Mouse (Mus musculus) heart, adult 9 months (tissue): ENCODE results near the gene Gpx1.

ENCODE experiments used
- DNase-seq, 2 experiments: peaks; one replicate each; pipeline ENCODE4 v3.0.0; 2022; ENCODE audit warnings: low spot score in 2 of 2

Gene Gpx1

DNA sequence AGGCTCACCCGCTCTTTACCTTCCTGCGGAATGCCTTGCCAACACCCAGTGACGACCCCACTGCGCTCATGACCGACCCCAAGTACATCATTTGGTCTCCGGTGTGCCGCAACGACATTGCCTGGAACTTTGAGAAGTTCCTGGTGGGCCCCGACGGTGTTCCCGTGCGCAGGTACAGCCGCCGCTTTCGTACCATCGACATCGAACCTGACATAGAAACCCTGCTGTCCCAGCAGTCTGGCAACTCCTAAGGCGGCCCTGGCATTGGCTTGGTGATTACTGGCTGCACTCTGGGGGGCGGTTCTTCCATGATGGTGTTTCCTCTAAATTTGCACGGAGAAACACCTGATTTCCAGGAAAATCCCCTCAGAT, 1.2 kb downstream of the Gpx1 start:
- DNase-seq, result peak; percentile 27 to 32

DNA sequence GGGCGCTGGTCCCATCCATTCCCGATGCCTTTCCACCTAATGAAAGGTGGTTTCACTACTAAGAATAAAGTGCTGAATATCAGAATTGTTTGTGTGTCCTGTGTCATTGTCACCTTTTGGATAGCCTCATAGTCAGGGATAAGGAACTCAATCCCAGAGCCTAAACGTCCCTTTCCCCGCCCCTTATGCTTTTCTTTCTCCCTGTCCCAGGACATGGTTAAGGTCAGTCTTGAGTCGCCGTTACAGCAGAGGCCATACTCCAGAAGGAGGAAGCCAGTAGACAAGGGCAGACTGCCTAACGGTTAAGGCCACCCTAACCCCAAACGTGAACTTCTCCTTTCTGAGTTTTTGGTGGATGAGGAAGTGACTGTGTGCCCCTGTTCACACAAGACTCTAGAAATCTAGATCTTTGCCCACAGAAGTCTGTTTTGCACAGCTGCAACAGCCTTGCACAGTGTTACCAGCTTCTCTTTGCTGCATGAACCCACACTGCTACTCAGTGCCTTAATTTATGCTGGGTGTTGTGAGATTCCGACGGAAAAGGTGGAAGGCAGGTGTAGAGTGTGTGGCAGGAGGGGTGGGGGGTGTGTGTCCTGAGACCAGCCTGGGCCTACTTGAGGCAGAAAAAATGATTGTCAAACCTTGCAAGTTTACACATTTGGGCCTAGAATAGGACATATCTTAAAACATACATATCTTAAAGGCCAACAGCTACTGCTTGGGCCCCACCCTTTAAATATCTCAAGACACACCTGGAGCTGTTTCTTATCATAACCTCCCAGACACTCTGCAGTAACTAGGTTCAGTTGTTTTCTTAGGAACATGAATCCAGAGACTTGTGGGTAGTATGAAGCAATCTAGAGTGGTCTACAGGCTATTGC, 1.8 kb downstream of the Gpx1 start:
- peak; percentile 39 to 55 for DNase-seq

DNA sequence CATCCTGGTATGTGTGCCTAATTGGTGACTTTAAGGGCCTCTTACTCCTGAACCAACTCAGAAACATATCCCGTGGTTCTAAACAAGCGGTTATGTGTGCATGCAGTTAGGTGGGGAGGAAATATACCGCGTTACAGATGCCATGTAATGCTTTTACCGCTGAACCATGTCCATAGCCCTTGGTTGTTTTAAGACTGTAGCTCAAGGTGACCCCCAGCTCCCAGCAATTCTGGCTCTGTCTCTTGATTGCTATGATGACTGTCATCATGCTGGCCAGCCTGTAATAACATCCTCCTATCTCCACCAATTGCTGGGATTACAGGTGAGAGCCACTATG, 2.4 kb downstream of the Gpx1 start:
- no peak for DNase-seq

DNA sequence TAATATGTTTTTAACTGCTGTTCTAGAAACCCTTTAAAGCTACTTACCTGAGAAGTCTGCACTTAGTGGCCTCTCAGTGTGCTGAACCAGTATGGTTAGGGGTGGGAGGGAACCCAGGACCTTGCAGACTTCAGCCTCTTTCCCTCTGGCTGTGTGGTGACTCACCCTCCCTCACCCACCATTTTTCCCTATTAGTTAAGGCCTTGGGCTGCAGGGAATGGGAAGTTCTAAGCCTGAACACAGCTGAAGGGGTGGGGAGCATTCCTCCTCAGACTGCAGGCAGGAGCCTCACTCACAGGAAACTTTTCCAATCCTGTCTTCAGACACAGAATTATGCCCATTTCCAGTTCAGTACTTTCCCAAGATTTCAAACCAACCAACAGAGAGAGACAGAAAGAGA, 3.1 kb downstream of the Gpx1 start:
- DNase-seq, result no peak

DNA sequence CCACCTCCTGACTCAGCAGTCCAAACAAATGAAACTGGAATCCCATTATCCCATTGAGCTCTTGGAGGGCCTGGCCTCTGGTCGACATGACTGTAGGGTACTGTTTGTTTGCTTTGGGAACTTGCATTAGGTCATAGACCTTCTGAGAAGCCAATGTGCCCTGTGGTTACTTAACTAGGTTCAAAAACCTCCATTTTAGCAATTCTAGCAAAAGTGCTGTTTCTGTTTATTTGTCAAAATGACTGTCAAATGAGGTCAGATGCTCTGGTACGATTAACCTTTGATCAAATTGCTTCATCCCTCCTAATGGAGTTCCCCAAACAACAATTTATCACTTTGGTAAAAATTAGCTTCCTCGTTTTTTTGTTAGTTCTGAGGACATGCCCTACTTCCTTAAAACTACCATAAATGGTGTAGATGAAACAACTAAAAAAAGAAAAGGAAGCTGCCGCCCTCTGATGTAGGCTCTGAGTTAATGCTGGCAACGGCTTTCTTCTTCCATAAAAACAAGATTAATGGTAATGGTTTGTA, 3.7 kb downstream of the Gpx1 start:
- peak; percentile 21 to 51 for DNase-seq

DNA sequence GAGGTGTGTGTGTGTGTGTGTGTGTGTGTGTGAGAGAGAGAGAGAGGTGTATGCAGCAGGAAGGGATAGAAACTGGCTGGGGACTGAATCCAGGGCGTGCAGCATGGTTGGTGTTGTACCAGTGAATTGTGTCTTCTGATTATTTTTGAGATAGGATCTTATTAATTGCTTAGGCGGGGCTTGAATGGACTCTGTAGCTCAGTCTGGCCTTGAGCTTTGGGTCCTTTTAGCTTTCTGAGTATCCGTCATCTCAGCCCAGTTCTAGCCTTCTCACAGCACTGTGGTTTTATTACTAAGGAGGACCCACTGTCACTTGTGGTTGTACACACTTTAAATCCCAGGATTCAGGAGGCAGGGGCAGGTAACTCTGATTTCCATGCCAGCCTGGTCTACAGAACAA, 4.6 kb downstream of the Gpx1 start:
- no peak for DNase-seq

DNA sequence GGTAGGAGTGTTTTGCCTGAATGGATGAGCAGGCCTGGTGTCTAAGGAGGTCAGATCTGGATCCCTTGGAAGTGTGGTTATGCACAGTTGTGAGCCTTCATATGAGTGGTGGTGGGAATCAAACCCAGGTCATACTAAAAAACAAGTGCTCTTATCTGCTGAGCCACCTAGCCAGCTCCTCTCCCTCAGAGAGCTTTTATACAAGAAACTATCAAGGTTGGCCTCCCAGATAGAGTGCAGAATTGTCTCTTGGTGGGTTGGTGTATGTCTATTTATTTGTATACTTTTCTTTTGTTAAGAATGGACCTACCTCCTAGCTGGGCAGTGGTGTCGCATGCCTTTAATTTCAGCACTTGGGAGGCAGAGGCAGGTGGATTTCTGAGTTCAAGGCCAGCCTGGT, 5.1 kb downstream of the Gpx1 start:
- DNase-seq, result no peak

DNA sequence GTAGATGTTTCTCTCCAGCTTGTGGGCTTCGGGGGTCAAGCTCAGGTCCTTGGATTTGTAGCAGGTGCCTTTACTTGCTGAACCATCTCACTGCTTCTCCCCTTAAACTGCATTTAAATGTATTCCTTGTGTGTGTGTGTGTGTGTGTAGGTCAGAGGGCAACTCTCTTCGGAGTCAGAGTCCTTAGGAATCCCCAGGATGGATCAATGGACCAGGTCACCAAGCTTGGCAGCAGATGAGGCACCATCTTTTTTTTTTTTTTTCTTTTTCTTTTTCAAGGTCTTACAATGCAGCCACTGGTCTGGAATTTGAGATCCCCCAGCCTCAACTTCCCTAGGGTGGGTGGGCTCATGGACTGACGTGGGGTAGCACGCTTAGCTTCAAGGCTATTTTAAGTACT, 5.8 kb downstream of the Gpx1 start:
- DNase-seq, result no peak

DNA sequence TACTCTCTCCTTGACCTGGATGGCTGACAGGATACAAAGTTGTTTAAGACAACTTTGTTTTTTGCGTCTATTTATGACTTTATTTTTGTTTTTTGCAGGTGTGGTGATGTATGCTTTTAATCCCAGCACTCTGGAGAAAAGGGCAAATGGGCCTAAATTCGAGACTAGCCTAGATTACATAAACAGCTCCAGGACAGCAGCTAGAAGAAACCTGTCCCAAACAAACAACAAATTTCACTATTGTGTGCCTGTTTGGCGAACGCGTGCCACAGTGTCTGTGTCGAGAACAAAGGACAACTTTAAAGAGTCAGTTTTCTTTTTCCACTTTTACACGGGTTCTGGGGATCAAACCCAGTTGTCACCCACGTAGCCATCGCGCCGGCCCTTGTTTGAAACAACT, 8.3 kb downstream of the Gpx1 start:
- no peak for DNase-seq

DNA sequence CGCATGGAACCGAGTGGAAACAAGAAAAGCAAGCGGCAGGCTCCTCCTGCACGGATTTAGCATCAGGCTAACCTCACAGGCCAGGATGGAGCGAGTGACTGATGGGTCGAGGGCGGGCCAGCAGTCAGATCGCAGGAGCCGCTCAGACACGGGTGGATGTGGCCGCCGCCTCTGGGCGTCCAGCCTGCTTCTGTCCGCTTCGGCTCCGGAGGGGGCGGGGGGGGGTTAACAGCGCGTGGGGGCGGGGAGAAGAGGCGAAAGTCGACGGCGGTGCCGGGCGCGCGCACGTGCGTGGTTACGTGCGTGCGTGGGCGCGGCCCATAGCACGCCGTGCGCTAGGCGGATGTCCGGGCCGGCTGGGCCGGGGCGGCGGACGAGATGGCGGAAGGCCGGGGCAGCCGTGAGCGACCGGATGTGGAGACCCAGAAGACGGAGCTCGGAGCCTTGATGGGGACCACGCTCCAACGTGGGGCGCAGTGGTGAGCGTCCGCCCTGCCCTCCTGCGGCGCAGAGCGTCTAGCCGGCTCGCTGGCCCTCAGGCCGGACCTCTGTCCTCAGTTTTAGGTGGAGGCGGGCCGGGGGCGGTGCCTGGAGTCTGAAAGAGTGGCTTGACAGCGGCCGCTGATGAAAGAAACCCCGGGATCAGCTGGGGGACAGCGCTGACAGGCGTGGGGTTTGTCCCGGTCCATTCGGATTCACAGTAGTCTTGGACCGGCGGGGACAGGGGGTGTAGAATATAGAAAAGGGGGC, 9.0 kb downstream of the Gpx1 start, which contains the start of gene Usp4:
Usp4 (plus strand) TSS at position 314 of the 750 bp plus-strand sequence.
- DNase-seq, result peak; percentile 90 to 93

DNA sequence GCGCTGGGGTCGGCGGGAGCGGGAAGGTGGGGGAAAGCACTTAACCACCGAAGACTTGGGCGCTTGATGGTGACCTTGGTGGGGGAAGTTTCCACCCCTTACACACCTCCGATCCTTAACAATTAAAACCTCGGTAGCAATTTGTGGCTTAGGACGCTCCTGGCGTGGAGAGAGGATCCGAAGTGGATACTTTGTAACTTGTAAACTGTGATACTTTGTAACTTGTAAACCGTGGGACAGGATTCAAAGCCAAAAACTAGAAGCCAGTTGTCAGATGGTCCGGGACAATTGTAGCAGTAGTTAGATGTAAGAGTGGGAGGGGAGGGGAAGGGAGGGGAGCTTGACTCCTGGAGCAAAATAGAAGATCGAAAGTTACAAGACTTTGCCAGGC, 9.6 kb downstream of the Gpx1 start:
- DNase-seq, result no peak

DNA sequence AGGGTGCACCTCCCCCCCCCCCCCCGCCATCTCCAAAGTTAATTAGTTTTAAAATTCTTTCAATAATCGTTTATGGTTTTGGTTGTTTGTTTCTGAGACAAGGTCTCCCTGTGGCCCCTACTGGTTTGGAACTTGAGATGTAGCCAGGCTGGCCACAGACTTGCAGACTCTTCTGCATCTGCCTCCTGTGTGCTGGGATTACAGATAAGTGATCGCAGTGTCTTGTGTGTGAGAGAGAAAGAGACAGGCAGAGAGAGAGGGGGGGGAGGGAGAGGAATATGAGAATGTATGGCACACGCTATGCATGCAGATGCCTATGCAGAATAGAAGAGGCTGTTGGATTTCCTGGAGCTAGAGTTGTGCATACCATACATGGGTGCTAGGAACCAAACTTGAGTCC, 11.0 kb downstream of the Gpx1 start:
- no peak for DNase-seq

DNA sequence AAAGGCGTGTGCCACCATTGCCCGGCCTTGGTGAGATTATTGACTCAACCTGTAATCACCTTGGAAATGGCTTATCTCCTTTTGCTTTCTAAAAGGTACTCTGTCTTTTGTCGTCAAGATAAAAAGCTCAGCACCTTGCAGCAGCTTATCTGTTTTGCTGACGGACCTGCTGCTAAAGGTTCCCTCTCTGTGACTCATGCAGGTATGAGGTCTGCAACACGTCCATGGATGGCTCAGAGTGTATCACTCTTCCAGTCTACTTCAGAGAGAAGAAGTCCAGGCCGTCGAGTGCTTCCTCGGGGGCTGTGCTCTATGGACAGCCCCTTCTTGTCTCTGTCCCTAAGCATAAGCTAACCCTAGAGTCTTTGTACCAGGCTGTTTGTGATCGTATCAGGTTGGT, 39.5 kb downstream of the Gpx1 start:
- DNase-seq, result no peak

DNA sequence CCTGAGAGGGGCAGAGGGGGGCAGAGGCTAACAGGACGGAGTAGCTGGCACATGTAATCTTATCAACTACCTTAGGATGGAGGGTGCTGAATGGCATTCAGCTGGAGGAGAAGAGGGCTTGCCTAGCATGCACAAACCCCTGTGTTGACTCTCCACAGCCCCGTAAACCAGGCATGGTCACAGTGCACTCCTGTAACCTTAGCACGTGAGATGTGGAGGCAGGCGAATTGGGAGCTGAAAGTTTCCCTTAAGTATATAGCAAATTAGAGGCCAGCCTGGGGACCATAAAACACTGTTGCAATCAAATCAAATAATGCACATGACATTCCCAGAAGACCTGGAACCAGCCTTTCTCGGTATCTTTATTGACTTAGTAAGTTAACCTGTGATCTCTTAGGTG, 40.0 kb downstream of the Gpx1 start:
- DNase-seq, result no peak

DNA sequence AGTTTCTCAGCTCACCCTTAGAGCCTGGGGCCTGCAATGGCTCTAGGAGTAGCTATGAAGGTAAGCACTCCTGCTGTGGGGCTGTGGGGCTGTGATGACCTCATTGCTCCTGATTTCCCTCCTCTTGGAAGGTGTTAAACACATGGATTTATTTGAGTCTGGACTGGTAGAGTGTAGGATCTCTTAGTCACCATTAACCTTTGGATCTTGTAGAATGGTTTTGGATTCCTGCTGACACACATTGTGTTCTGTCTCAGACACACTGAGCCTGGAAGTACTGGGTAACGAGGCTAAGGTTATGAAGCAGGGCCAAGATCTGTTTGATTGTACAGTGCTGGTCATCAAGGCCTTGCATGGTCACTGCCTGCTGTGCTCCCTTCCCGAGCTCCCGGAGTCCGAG, 40.6 kb downstream of the Gpx1 start:
- no peak for DNase-seq

DNA sequence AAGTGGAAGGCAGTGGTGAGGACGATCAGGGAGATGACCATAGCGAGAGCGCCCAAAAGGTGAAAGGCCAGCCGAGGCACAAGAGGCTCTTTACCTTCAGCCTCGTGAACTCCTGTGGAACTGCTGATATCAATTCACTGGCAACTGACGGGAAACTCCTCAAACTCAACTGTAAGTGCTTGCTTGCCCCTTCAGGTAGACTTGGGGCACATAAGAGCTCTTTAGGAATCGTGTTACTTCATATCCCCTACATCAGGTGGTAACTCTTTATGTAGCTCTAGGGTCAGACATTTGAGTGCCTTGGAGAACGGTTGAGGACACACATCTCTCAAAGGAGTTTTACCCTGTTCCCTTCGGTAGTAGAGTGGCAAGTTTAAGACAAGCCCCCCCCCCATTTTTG, 42.7 kb downstream of the Gpx1 start:
- no peak for DNase-seq

DNA sequence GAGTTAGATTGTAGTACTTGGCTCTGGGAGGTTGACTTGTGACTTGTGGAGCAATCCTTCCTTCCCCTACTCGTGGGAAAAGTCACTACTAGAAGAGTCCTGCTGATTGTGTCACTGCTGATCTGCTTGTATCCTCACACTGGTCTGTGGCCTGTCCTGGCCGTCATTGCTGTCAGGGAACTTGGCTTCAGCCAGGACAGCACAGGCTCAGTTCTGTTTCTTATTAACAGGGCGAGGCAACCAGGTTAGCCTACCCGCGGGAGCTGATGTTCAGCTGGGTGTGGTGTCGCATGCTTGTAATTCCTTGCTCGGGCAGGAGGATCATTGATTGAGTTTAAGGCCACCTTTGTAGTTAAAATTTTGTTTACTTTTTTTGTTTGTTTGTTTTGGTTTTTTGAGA, 46.3 kb downstream of the Gpx1 start:
- DNase-seq, result no peak

DNA sequence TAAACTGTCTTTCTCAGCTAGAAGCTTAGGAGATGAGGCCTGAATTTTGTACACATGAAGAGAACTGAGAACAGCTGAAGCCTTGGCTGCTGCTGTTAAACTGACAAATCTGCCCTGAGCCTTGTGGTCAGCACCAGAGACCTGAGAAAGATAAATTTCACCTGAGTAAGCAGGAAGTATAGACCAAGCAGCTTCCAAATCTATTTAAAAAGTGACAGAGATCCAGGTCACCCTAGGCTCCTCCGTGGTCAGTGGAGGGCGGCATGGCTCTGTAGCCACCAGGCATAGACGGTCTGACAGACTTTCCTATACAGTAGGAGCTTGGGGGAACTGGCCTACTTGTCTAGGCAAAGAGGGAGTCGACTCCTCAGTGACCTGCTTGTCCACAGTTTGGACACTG, 48.1 kb downstream of the Gpx1 start:
- DNase-seq, result no peak

DNA sequence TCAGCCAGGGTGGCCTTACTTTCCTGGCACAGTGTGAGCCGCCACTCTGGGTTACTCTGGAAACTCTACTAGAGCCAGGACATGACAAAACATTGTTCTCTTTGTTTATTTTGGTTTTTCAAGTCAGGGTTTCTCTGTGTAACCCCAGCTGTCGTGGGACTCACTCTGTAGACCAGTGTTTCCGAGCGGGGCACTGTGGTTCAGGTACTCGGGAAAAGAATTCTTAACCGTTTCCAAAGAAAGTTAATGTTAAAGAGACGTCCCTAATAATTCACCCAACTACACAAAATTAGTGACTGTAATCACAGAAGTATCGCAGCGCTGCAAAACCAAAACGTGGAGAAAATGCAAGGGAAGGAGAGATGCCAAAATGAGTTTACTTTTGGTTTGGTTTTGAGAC, 49.9 kb downstream of the Gpx1 start:
- DNase-seq, result no peak

DNA sequence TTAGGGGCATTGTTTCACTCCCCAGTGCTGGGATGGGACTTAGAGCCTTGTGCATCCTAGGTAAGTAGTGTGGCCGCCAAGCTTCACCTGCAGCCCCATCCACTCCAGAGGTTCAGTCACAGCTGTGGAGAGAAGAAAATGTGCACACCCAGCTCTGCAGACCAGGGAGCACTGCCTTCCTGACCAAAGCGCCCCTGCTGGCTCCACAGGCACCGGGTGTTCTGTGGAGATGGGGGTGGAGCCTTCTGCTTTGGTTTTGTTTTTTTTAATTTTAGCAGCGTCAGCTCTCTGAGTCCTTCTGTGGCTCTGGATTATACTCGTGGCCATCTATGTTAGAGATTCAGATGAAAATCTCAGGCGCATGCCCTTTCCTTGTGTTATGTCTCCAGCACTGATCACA, 50.5 kb downstream of the Gpx1 start:
- no peak for DNase-seq
